Mouse (Mus musculus) forebrain, embryonic 12.5 days (tissue): Measurements from ENCODE around the gene Pdzrn4. TPM values are rescaled to one million over a fixed set of nuclear protein-coding genes. Genes with fewer than 3 reads are reported as not detected.

ENCODE experiments used
- ATAC-seq: fragments of 200-750 bp; cut with Nextera tagmentation; 2 replicates; pipeline ENCODE4 v1.8.0; 2017; ENCODE audit warnings: moderate TSS enrichment; ENCODE audit not compliant: low FRiP score
- H3K27ac ChIP-seq: fragments of 300-500 bp; sonication (generic); 2 replicates; pipeline ENCODE4 v1.5.1; 2016; ENCODE audit warnings: mild to moderate bottlenecking
- H3K27me3 ChIP-seq: fragments of 300-500 bp; sonication (generic); 2 replicates; pipeline ENCODE4 v1.6.1; 2016; ENCODE audit warnings: mild to moderate bottlenecking
- H3K36me3 ChIP-seq: fragments of 300-500 bp; sonication (generic); replicated peaks from 2 replicates; pipeline ENCODE4 v1.6.1; 2016; ENCODE audit warnings: mild to moderate bottlenecking
- H3K4me1 ChIP-seq: fragments of 300-500 bp; sonication (generic); 2 replicates; pipeline ENCODE4 v1.6.1; 2016
- H3K4me2 ChIP-seq: fragments of 300-500 bp; sonication (generic); 2 replicates; pipeline ENCODE4 v1.6.1; 2016; ENCODE audit warnings: mild to moderate bottlenecking, moderate library complexity
- H3K4me3 ChIP-seq: fragments of 300-500 bp; sonication (generic); replicated peaks from 2 replicates; pipeline ENCODE4 v1.5.1; 2016; ENCODE audit warnings: mild to moderate bottlenecking
- H3K9ac ChIP-seq: fragments of 300-500 bp; sonication (generic); 2 replicates; pipeline ENCODE4 v1.6.1; 2016; ENCODE audit warnings: mild to moderate bottlenecking
- H3K9me3 ChIP-seq: fragments of 300-500 bp; sonication (generic); 2 replicates; pipeline ENCODE4 v1.6.1; 2016
- WGBS: fragments of 180-500 bp; shearing (Covaris S2); methylation state at CpG from one replicate; pipeline ENCODE4 v1.1.7; 2016; 5-methylcytosine and 5-hydroxymethylcytosine counted together
- polyA plus RNA-seq: library from polyadenylated mRNA; unstranded; fragments of >200 nt; fragmentation: Nextera tagmentation; extraction: Ambion mirVana; gene quantifications from 2 replicates; pipeline ENCODE4 v1.2.1, GENCODE M21; 2016

Gene Pdzrn4
- polyA plus RNA-seq, 1 experiment from 2014 or later = 6.7 TPM

DNA sequence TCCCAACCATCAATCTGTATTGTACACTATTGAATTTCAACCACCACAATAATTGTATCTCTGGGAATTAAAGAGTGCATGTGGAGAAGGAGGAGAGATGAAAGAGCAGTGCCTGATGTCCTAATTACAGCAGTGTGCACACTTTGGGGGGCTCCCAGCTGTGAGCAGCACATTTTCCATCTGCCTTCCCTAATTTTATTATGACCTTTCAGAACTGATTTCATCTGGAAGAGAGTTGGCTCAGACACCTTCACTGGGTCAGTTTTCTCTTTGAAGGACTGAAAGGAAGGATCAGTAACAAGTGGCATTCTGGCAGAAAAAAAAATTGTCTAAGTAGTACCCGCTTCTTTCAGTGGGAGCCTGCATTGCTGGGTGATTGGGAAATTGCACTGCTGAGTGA, 119.0 kb downstream of the Pdzrn4 start:
- Histone ChIP-seq H3K9ac (no peak overlapping the region), H3K4me3 (no peak overlapping the region), H3K36me3 (no peaks in the 10 kb centered on the region), H3K9me3 (no peaks in the 10 kb centered on the region), H3K4me2 (no peak overlapping the region), H3K27ac (no peak overlapping the region), H3K4me1 (peaks cover 7% of the 10 kb centered on the region), H3K27me3 (peaks cover 19% of the 10 kb centered on the region)
- WGBS = 35% methylated on average over 1 of the region's 1 CpGs
- ATAC-seq = no peak

DNA sequence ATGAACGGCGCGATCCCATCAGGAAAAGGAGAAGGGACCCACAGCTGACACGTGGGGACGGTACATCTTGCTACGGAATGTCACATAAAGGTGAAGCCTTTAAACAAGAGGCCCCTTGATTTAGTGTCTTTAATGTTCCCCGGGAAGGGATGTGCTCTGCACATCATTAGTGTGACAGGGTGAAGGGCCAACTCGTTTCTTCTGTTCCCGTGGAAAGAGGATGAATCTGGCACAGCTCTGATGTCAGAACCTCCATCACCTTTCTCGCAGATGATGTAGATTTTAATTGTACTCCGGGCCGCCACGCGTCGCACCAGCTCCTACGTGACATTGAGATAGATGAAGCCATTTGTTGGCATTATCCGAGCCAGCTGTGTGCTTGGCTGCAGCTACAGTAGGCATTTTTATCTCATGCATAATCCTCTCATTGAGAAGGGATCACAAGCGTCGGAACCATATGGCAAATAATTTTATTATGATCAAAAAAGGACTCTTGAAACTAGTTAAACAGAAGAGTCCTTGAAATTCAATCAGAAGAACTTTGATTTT, 124.1 kb downstream of the Pdzrn4 start:
- peak; percentile 55; the same call in 1 of the 2 replicates for ATAC-seq
- H3K4me3 ChIP-seq = no peak overlapping the region
- peaks cover 13% of the 10 kb centered on the region for H3K4me1 ChIP-seq
- peaks cover 13% of the 10 kb centered on the region for H3K27me3 ChIP-seq
- H3K9ac ChIP-seq = no peak overlapping the region
- no peak overlapping the region for H3K27ac ChIP-seq
- H3K9me3 ChIP-seq = no peaks in the 10 kb centered on the region
- no peak overlapping the region for H3K4me2 ChIP-seq
- 59% methylated on average over 19 of the region's 19 CpGs for WGBS
- H3K36me3 ChIP-seq = no peaks in the 10 kb centered on the region

DNA sequence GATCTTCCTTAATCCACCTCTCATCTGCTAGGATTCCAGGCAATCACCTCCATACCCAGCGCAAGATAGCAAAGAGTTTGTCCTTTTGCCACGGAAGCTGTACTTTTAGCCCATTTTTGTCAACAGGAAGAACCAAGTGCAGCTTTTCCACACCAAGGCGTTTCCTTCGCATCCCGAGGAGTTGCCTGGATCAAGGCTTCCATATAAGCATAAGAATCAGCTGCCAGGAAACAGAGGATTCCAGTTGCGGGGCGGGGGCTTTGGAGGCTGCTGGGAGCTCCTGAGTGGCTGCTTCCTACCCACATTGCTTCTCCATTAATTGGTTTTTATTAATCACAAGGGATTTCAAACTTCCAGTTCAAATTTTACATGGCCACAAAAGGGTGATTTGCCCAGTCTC, 125.0 kb downstream of the Pdzrn4 start:
- WGBS = 26% methylated on average over 7 of the region's 7 CpGs
- peaks cover under 1% of the 10 kb centered on the region; the same call in 1 of the 2 replicates for H3K9me3 ChIP-seq
- no peaks in the 10 kb centered on the region for H3K36me3 ChIP-seq
- no peak overlapping the region for H3K9ac ChIP-seq
- H3K27ac ChIP-seq = no peak overlapping the region
- H3K4me2 ChIP-seq = peak overlapping the region; percentile 2; the same call in 1 of the 2 replicates
- peaks cover 13% of the 10 kb centered on the region for H3K4me1 ChIP-seq
- peaks cover 10% of the 10 kb centered on the region for H3K27me3 ChIP-seq
- ATAC-seq = no peak
- H3K4me3 ChIP-seq = no peak overlapping the region

DNA sequence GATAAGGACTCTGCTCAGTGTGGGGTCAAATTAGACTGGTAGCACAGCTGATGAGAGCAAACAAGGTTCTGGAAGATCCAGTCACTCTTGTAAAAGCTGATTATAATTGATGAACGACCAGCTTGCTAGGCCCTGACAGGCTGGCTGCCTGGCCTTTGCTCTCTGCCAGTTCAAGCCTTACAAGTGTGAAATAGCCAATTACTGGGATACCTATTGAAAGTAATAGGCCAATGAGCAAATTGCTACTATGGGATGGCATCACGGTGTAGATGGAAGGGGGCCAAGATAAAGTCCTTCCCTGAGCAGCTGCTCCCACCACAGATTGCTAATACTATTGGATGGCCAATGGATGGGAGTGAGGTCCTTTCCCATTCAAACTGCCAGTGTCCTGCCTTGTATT, 128.2 kb downstream of the Pdzrn4 start:
- Histone ChIP-seq H3K9ac (no peak overlapping the region), H3K36me3 (no peaks in the 10 kb centered on the region)

DNA sequence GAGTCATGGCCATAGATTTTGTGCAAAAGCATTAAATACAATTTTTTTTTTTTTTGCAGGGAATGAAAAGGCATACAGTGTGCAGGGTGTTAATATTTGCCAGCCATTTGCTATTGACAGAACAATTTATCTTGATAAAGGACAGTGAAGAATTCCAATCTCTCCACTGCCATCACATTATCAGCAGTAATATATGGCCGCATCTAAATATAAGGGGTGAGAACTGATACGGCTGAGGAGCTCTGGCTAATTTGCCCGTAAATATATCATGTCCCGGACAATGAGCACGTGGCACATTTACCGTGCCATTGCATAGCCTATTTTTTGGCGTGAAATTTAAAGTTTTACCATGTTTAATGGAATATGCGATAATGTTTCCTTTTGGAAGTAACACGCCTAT, 128.7 kb downstream of the Pdzrn4 start:
- ATAC-seq = no peak

More for the DNA sequence above, 128.2 kb downstream of the Pdzrn4 start:
- H3K27ac ChIP-seq = no peak overlapping the region
- peaks cover 13% of the 10 kb centered on the region for H3K4me1 ChIP-seq
- no peak overlapping the region for H3K4me3 ChIP-seq
- WGBS = 14% methylated on average over 2 of the region's 2 CpGs
- peaks cover 5% of the 10 kb centered on the region; the same call in 1 of the 2 replicates for H3K9me3 ChIP-seq
- H3K4me2 ChIP-seq = no peak overlapping the region
- ATAC-seq = peak; percentile 70; the same call in 1 of the 2 replicates
- H3K27me3 ChIP-seq = 0 out of 2 replicates have a peak, but pooled peaks cover 5% of the 10 kb centered on the region

DNA sequence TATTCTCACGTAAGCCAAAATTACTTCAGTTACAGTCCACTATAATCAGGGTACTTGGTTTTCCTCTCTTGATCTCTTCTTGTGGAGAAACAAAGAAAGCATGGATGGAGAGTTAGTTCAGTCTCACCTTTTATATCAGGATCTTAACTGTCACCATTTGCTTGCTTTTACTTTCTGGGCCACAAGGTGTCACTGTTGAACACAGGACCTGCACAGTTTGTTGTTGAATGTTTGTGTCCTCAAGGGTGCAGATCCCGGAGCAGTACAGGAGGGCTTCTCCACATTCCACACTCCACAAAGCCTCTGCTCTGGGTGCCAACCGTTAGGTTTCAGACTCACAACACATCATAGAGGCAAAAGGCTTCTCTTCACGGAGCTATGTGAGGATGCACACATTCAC, 130.1 kb downstream of the Pdzrn4 start:
- H3K9me3 ChIP-seq = peaks cover 5% of the 10 kb centered on the region; the same call in 1 of the 2 replicates
- H3K4me3 ChIP-seq = no peak overlapping the region
- no peak overlapping the region for H3K27ac ChIP-seq
- H3K27me3 ChIP-seq = 0 out of 2 replicates have a peak, but pooled peaks cover 5% of the 10 kb centered on the region
- H3K36me3 ChIP-seq = no peaks in the 10 kb centered on the region
- ATAC-seq = no peak
- 71% methylated on average over 4 of the region's 4 CpGs for WGBS
- no peak overlapping the region for H3K4me2 ChIP-seq
- no peak overlapping the region for H3K9ac ChIP-seq
- 0 out of 2 replicates have a peak, but pooled peaks cover under 1% of the 10 kb centered on the region for H3K4me1 ChIP-seq

More for the DNA sequence above, 128.7 kb downstream of the Pdzrn4 start:
- 94% methylated on average over 9 of the region's 9 CpGs for WGBS
- Histone ChIP-seq H3K4me3 (no peak overlapping the region), H3K36me3 (no peaks in the 10 kb centered on the region), H3K27ac (no peak overlapping the region), H3K4me1 (peaks cover 12% of the 10 kb centered on the region), H3K9me3 (peaks cover 5% of the 10 kb centered on the region; the same call in 1 of the 2 replicates), H3K27me3 (0 out of 2 replicates have a peak, but pooled peaks cover 5% of the 10 kb centered on the region), H3K9ac (no peak overlapping the region), H3K4me2 (no peak overlapping the region)

DNA sequence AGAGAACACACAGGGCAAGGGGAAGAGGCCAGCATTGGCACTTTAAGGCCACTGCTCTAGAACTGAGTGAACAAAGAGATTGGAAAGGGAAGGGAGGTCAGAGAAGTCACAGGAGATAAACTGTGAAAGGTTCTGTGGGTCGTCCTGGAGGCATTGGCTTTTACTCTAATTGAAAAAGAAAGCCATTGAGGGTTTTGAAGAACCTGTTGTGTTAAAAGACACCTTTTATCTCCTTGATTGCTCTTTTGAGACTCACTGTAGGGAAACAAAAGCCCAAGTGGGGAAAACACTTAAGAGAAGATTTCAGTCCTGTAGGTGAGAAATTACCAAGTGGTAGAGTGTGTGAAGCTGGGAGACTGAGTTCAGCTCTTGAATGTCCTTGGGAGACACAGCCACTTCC, 146.6 kb downstream of the Pdzrn4 start:
- WGBS = 3% methylated on average over 1 of the region's 1 CpGs
- no peak overlapping the region for H3K9ac ChIP-seq
- H3K9me3 ChIP-seq = no peaks in the 10 kb centered on the region
- peaks cover 8% of the 10 kb centered on the region; the same call in 1 of the 2 replicates for H3K4me1 ChIP-seq
- no peak overlapping the region for H3K27ac ChIP-seq
- no peak overlapping the region for H3K4me3 ChIP-seq
- no peaks in the 10 kb centered on the region for H3K36me3 ChIP-seq
- H3K4me2 ChIP-seq = no peak overlapping the region
- H3K27me3 ChIP-seq = no peaks in the 10 kb centered on the region
- no peak for ATAC-seq

DNA sequence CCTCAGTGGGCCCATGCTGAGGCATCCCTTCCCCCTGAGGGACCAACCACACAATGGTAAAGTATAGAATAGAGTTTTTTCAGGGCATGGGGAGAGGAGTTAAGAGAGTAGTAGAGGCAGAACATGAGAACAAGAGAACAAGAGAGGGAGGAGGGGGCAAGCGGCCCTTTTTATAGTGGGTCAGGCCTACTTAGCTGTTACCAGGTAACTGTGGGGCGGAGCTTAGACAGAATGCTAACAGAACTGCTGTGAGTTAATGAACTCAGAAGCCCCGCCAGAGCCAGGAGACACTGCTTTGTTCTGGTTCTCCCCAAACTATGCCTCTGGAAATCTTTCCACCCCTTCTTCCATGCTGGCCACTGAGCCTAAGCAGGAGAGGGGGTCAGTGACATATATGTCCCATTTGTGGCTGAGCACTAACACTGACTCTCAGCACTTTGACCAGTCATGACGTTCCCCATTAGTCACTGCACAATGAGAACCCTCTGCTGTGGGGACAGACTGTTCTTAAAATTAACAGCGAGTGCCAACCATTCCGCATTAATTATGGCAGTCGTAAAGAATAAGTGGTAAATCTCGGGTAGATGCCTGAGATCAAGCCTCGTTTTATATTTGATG, 150.7 kb downstream of the Pdzrn4 start:
- Histone ChIP-seq H3K9ac (no peak overlapping the region), H3K4me3 (no peak overlapping the region), H3K4me1 (peaks cover 9% of the 10 kb centered on the region; the same call in 1 of the 2 replicates), H3K9me3 (no peaks in the 10 kb centered on the region), H3K27ac (no peak overlapping the region), H3K27me3 (no peaks in the 10 kb centered on the region), H3K36me3 (no peaks in the 10 kb centered on the region), H3K4me2 (no peak overlapping the region)
- WGBS = 43% methylated on average over 9 of the region's 9 CpGs
- no peak; the same call in 1 of the 2 replicates for ATAC-seq

DNA sequence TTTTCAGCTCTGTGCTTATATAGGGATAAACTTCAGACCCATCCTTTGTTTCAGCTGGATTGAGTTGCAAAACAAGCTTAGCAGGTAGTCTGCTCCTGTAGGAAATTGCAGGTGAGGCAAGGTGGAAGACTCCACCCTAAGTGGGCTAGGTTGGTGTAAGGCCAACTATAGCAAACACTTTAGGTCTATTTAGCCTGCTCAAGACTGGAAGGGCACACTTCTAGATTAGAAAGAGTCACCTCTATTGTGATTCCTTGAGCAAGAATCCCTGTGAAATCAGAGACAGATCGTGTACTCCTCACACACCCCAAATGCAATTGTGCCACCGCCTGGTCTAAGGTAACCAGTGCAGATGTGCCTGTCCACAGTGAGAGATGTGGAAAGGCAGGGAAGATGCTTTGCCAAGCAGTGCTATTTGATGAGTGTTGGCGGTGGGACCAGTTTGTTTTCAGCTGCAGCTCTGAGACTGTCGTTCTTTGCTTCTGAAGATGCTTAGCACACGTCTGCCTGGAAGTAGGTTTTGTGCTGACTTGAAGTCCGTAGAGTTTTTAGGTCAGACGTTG, 158.4 kb downstream of the Pdzrn4 start:
- H3K9ac ChIP-seq = no peak overlapping the region
- no peak overlapping the region for H3K27ac ChIP-seq
- no peaks in the 10 kb centered on the region for H3K36me3 ChIP-seq
- H3K9me3 ChIP-seq = no peaks in the 10 kb centered on the region
- H3K4me2 ChIP-seq = no peak overlapping the region
- no peaks in the 10 kb centered on the region for H3K4me1 ChIP-seq
- ATAC-seq = no peak
- no peaks in the 10 kb centered on the region for H3K27me3 ChIP-seq
- 76% methylated on average over 7 of the region's 7 CpGs for WGBS
- H3K4me3 ChIP-seq = no peak overlapping the region

DNA sequence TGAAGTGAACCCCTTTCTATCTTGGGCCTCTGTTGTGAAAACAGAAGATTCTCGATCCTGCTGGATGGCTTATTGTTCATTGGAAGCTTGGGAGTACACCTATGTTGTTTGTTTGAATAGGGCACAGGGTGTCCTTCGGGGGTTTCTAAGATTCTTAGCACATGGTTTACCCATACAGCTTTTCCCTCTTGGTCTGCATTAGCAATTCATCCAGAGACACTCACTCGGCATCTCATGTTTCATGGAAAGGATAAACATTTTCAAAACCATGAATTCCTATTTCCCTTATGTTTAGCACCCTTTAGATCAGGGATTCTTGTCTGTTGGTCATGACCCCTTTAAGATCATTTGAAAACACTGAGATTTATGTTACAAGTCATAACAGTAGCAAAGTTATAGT, 159.0 kb downstream of the Pdzrn4 start:
- 81% methylated on average over 3 of the region's 3 CpGs for WGBS
- Histone ChIP-seq H3K9ac (no peak overlapping the region), H3K9me3 (no peaks in the 10 kb centered on the region), H3K4me2 (no peak overlapping the region), H3K36me3 (no peaks in the 10 kb centered on the region), H3K27ac (no peak overlapping the region), H3K4me1 (no peaks in the 10 kb centered on the region), H3K27me3 (no peaks in the 10 kb centered on the region), H3K4me3 (no peak overlapping the region)
- no peak for ATAC-seq

DNA sequence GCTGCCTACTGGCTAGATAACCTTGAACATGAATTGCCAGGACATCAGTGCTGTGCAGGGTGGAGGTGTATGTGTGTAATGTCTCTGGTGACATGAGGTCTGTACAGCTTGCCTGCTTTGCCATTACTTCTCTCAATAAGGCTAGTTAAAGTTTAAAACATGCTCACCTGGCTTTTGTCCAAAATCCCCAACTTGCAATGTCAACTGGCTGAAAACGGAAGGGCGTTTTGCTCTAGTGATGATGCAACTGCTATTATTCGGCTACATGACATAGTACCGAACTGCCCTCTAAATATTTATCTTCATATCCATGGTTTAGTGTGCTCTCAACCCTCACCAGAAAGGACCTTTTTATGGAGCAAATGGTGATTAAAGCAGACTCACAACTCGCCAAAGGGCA, 161.9 kb downstream of the Pdzrn4 start:
- H3K36me3 ChIP-seq = no peaks in the 10 kb centered on the region
- no peak overlapping the region for H3K4me2 ChIP-seq
- no peak overlapping the region for H3K9ac ChIP-seq
- WGBS = 85% methylated on average over 5 of the region's 5 CpGs
- no peaks in the 10 kb centered on the region for H3K27me3 ChIP-seq
- H3K27ac ChIP-seq = no peak overlapping the region
- no peaks in the 10 kb centered on the region for H3K4me1 ChIP-seq
- ATAC-seq = no peak
- H3K9me3 ChIP-seq = no peaks in the 10 kb centered on the region
- H3K4me3 ChIP-seq = no peak overlapping the region

DNA sequence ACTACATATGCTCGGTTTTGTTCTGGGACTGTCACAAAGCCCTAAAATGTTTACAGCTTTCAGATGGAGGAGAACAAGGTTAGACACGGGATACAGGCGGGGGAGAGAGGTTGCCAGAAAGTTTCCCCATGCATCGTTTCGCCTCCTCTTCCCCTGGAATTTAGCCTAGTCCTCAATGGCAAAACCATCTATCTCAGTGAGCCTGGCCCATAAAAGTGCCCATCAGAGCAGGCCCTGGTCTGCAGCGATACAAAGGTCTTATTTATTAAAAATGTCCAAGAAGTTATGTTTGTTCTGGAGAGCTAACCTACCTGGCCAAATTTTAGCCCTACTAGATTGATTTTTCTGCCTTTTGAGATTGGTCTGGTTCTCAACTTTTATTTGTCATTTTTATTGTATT, 165.5 kb downstream of the Pdzrn4 start:
- Histone ChIP-seq H3K4me3 (no peak overlapping the region), H3K4me1 (no peaks in the 10 kb centered on the region), H3K27me3 (no peaks in the 10 kb centered on the region), H3K27ac (no peak overlapping the region), H3K36me3 (no peaks in the 10 kb centered on the region), H3K9me3 (no peaks in the 10 kb centered on the region), H3K9ac (no peak overlapping the region), H3K4me2 (no peak overlapping the region)
- 94% methylated on average over 6 of the region's 6 CpGs for WGBS
- no peak for ATAC-seq
